Comparison of ENCODE assay signal across 30 mouse cellular contexts in the genomic region with DNA sequence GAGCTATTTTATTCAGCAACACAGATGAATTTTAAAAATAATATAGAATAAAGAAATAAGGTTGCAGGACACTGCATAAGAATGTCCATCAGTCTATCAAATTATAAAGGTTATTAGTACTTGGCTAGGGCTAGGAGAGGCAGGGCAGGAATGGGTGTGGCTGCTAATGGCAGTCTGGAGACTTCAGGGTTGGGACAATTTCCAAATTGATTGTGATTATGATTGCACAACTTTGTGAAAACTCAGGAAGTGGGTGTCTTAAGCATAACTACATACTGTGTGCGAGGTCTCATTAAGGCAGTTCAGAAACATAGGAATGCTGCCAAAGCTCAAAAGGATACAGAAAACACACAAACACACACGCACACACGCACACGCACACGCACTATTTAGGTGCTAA. TPM values are rescaled to one million over a fixed set of nuclear protein-coding genes. Genes with fewer than 3 reads are reported as not detected.
A peak's percentile ranks its signal among the peaks of the same experiment; 100 is the strongest.
DNase-seq lines count a peak whose midpoint lies in the region; ATAC-seq lines count a peak whose summit lies in the region.
"Had no signal": no experiment of that assay in that cellular context is flagged by ENCODE, and none has a peak within 500 bp of the region (broad histone marks: within the 10 kb centered on the region; RNA-seq: fewer than 3 reads in every experiment).

No protein-coding gene starts in this region.

- H3K9ac ChIP-seq in heart, embryonic 12.5 days = no peak overlapping the region
- no peak overlapping the region for H3K9ac ChIP-seq in intestine, embryonic 16.5 days (ENCODE audit: low read depth, low read length)
- H3K9ac ChIP-seq: embryonic facial prominence, embryonic 15.5 days; forebrain, embryonic 13.5 days; hindbrain, embryonic 12.5 days; kidney, embryonic 15.5 days; limb, embryonic 12.5 days; liver, embryonic 12.5 days; liver, postnatal 0 days; neural tube, embryonic 12.5 days had no signal

- H3K27ac ChIP-seq in heart, embryonic 12.5 days (ENCODE audit: poor library complexity, severe bottlenecking) = no peak overlapping the region
- H3K27ac ChIP-seq in intestine, embryonic 16.5 days (ENCODE audit: low read length) = no peak overlapping the region
- H3K27ac ChIP-seq: embryonic facial prominence, embryonic 10.5 days; embryonic facial prominence, embryonic 15.5 days; forebrain, embryonic 13.5 days; hindbrain, embryonic 12.5 days; kidney, embryonic 15.5 days; limb, embryonic 12.5 days; liver, embryonic 12.5 days; midbrain, embryonic 10.5 days; neural tube, embryonic 12.5 days had no signal

- H3K4me2 ChIP-seq in heart, embryonic 12.5 days = no peak overlapping the region
- no peak overlapping the region for H3K4me2 ChIP-seq in intestine, embryonic 16.5 days (ENCODE audit: low read depth, low read length)
- H3K4me2 ChIP-seq: embryonic facial prominence, embryonic 15.5 days; forebrain, embryonic 13.5 days; hindbrain, embryonic 12.5 days; kidney, embryonic 15.5 days; limb, embryonic 12.5 days; liver, embryonic 12.5 days; neural tube, embryonic 12.5 days had no signal

- intact Hi-C loops in gastrocnemius, postnatal 36 days (cut with DNase I) = no loop called here

- no peak overlapping the region for H3K4me3 ChIP-seq in heart, embryonic 12.5 days
- no peak overlapping the region for H3K4me3 ChIP-seq in intestine, embryonic 16.5 days (ENCODE audit: low read length)
- H3K4me3 ChIP-seq: embryonic facial prominence, embryonic 10.5 days; embryonic facial prominence, embryonic 15.5 days; forebrain, embryonic 13.5 days; hindbrain, embryonic 12.5 days; kidney, embryonic 15.5 days; limb, embryonic 12.5 days; liver, embryonic 12.5 days; midbrain, embryonic 10.5 days; myocyte; neural tube, embryonic 12.5 days had no signal

- ATAC-seq in heart, embryonic 12.5 days (ENCODE audit: insufficient number of reproducible peaks, low FRiP score) = no peak
- peak; percentile 24; the same call in 1 of the 2 replicates for ATAC-seq in intestine, embryonic 16.5 days
- ATAC-seq: CD4-positive, CD25-positive, alpha-beta regulatory T cell, adult 4 months; forebrain, embryonic 13.5 days; liver, embryonic 12.5 days; liver, postnatal 0 days; midbrain, embryonic 16.5 days had no signal

- 95% methylated on average over 5 of the region's 5 CpGs for WGBS in heart, embryonic 12.5 days
- 84% methylated on average over 5 of the region's 5 CpGs for WGBS in intestine, embryonic 16.5 days

- peaks cover 23% of the 10 kb centered on the region for H3K36me3 ChIP-seq in heart, embryonic 12.5 days
- no peaks in the 10 kb centered on the region for H3K36me3 ChIP-seq in intestine, embryonic 16.5 days (ENCODE audit: control insufficient read depth, insufficient read depth, low read length)

- H3K4me1 ChIP-seq in heart, embryonic 12.5 days (replicated peaks) = no peaks in the 10 kb centered on the region
- H3K4me1 ChIP-seq in intestine, embryonic 16.5 days (ENCODE audit: control insufficient read depth, insufficient read depth, low read length) = peaks cover 4% of the 10 kb centered on the region; the same call in 1 of the 2 replicates
- H3K4me1 ChIP-seq: embryonic facial prominence, embryonic 10.5 days; embryonic facial prominence, embryonic 15.5 days; forebrain, embryonic 13.5 days; hindbrain, embryonic 12.5 days; limb, embryonic 12.5 days; midbrain, embryonic 10.5 days; neural tube, embryonic 12.5 days had no signal

- DNase-seq in heart, adult 8-10 months (ENCODE audit: low spot score) = peak; percentile 35
- DNase-seq in 416B (ENCODE audit: low read depth) = peak; percentile 36
- DNase-seq in lung, postnatal 36 days = peak; percentile 71
- DNase-seq in ovary, adult 18-20 months (ENCODE audit: low spot score) = no peak
- no peak for DNase-seq in gastrocnemius, postnatal 36 days
- no peak for DNase-seq in left cerebral cortex, adult 8-10 months (ENCODE audit: low spot score in 2 of 2)
- DNase-seq: adrenal gland, postnatal 36 days; cerebellum, adult 2 months; cerebellum, postnatal 14 days; gastrocnemius, postnatal 10 days; kidney, adult 18-20 months; kidney, postnatal 25 days; liver, postnatal 0 days; right cerebral cortex, postnatal 14 days; thymus, adult 2 months; thymus, postnatal 4 days had no signal

- H3K27me3 ChIP-seq in heart, embryonic 12.5 days (replicated peaks) = no peaks in the 10 kb centered on the region
- H3K27me3 ChIP-seq in intestine, embryonic 16.5 days (replicated peaks; ENCODE audit: control insufficient read depth, insufficient read depth, low read length) = no peaks in the 10 kb centered on the region
- H3K27me3 ChIP-seq: embryonic facial prominence, embryonic 15.5 days; forebrain, embryonic 13.5 days; hindbrain, embryonic 12.5 days; kidney, embryonic 15.5 days; limb, embryonic 12.5 days; liver, embryonic 12.5 days; neural tube, embryonic 12.5 days had no signal

- no peaks in the 10 kb centered on the region for H3K9me3 ChIP-seq in heart, embryonic 12.5 days (replicated peaks)
- H3K9me3 ChIP-seq in intestine, embryonic 16.5 days (ENCODE audit: control insufficient read depth, low read length) = no peaks in the 10 kb centered on the region
- H3K9me3 ChIP-seq: embryonic facial prominence, embryonic 10.5 days; embryonic facial prominence, embryonic 15.5 days; forebrain, embryonic 13.5 days; hindbrain, embryonic 12.5 days; kidney, embryonic 15.5 days; limb, embryonic 12.5 days; liver, embryonic 12.5 days; midbrain, embryonic 10.5 days; neural tube, embryonic 12.5 days had no signal

RNA-seq across cellular contexts. Expression of a gene that starts 7.5 kb away (rescaled TPM):
- total RNA-seq in heart, adult 8-10 months (2022) = 1 to 10 TPM; 4.3 to 7.5 (median 5.0) TPM
- polyA plus RNA-seq in heart, embryonic 12.5 days (2016; fragmentation: Nextera tagmentation; extraction: Ambion mirVana) = 9.0 and 9.5 TPM in 2 replicates
- 14.9 and 17.1 TPM in 2 replicates for polyA plus RNA-seq in intestine, embryonic 16.5 days (2015; fragmentation: Nextera tagmentation; extraction: Ambion mirVana)
- 1 to 10 TPM; 3.1 to 4.7 TPM for total RNA-seq in gastrocnemius, postnatal 36 days (2021)
- total RNA-seq in left cerebral cortex, adult 8-10 months (2022) = 10 to 100 TPM; 26.3 to 28.6 (median 28.1) TPM

RNA-seq across cellular contexts. Expression of a gene that starts 37.9 kb away (rescaled TPM):
- 1 to 10 TPM; 3.7 to 5.4 (median 4.2) TPM for total RNA-seq in heart, adult 8-10 months (2022)
- polyA plus RNA-seq in heart, embryonic 12.5 days (2016; fragmentation: Nextera tagmentation; extraction: Ambion mirVana) = 8.8 and 9.9 TPM in 2 replicates
- polyA plus RNA-seq in intestine, embryonic 16.5 days (2015; fragmentation: Nextera tagmentation; extraction: Ambion mirVana) = 10.1 and 11.9 TPM in 2 replicates
- 1 to 10 TPM; 1.5 to 1.7 TPM for total RNA-seq in gastrocnemius, postnatal 36 days (2021)
- total RNA-seq in left cerebral cortex, adult 8-10 months (2022) = 10 to 100 TPM; 12.1 to 16.1 (median 13.3) TPM

RNA-seq across cellular contexts. Expression of a gene that starts 44.5 kb away (rescaled TPM):
- 10 to 100 TPM; 25.6 to 34.9 (median 29.4) TPM for total RNA-seq in heart, adult 8-10 months (2022)
- polyA plus RNA-seq in heart, embryonic 12.5 days (2016; fragmentation: Nextera tagmentation; extraction: Ambion mirVana) = 54.0 and 58.6 TPM in 2 replicates
- polyA plus RNA-seq in intestine, embryonic 16.5 days (2015; fragmentation: Nextera tagmentation; extraction: Ambion mirVana) = 68.9 and 78.2 TPM in 2 replicates
- 10 to 100 TPM; 18.0 to 18.5 TPM for total RNA-seq in gastrocnemius, postnatal 36 days (2021)
- 10 to 100 TPM; 48.8 to 60.1 (median 57.2) TPM for total RNA-seq in left cerebral cortex, adult 8-10 months (2022)

Comparison
In these comparisons a context has a peak if more than half of its experiments do, and no peak if none do; other contexts are left out.
1. DNase-seq: peak in heart, adult 8-10 months (single experiment), 416B (single experiment) and lung, postnatal 36 days (single experiment); none in ovary, adult 18-20 months (single experiment), gastrocnemius, postnatal 36 days (0 of 2) and left cerebral cortex, adult 8-10 months (0 of 2).